Mouse (Mus musculus) brain, embryonic 14.5 days (tissue): ENCODE results near the gene Nrxn2. TPM values are rescaled to one million over a fixed set of nuclear protein-coding genes. Genes with fewer than 3 reads are reported as not detected.

Experiments used
- DNase-seq: peaks from one replicate; pipeline ENCODE4 v3.0.0-alpha.2; 2011; ENCODE audit warnings: low read depth
- CTCF ChIP-seq: fragments of 200-500 bp; IDR thresholded peaks from 2 replicates; pipeline ENCODE4 v1.5.1; 2012; ENCODE audit warnings: inconsistent platforms, mild to moderate bottlenecking, moderate library complexity, borderline replicate concordance; ENCODE audit not compliant: insufficient read depth, insufficient read length; ENCODE audit errors: extremely low read depth
- POLR2A ChIP-seq: fragments of 200-500 bp; IDR thresholded peaks from 2 replicates; pipeline ENCODE4 v1.6.1; 2012; ENCODE audit warnings: mild to moderate bottlenecking, inconsistent platforms, borderline replicate concordance; ENCODE audit not compliant: poor library complexity, insufficient read depth, insufficient read length, severe bottlenecking; ENCODE audit errors: extremely low read depth
- polyA plus RNA-seq: library from polyadenylated mRNA; depleted of rRNA; stranded (reverse); fragments of >200 nt; gene quantifications from 2 replicates; pipeline ENCODE4 v1.2.3, GENCODE M21; 2012

Gene Nrxn2
- polyA plus RNA-seq, 1 experiment, result 311 TPM

- no peak for DNase-seq
- TF ChIP-seq CTCF (no peak), POLR2A (no peak)
Measured at GRCm38 (mm10) chr19:6536201-6536600, 117.7 kb downstream of the Nrxn2 start.

- no peak for DNase-seq
Measured at GRCm38 (mm10) chr19:6536696-6537095, 118.2 kb downstream of the Nrxn2 start.

GRCm38 (mm10) chr19:6537526-6537925, 119.0 kb downstream of the Nrxn2 start:
- DNase-seq, result no peak
- TF ChIP-seq CTCF (no peak), POLR2A (no peak)

More at GRCm38 (mm10) chr19:6536696-6537095, 118.2 kb downstream of the Nrxn2 start:
- no peak for TF ChIP-seq POLR2A

DNA sequence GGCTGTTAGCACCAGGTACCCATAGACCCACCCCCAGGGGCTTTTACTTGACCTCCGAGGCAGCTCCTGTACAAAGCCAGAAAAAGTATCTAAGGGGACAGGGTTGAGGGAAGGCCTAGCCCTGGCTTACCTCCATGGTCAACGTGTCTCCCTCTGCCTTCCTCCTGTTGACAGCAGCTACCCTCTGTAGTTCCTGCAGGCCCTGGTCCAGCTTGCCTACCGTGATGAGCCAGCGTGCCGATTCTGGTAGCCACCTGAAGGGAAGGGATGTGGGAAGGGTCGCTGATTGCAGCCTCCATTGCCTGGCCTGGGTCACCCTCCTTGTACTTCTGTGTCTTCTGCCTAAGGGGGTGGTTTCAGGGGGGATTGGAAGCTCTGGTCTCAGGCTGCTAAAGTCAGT, 120.0 kb downstream of the Nrxn2 start:
- TF ChIP-seq CTCF, result no peak
- no peak for TF ChIP-seq POLR2A
- DNase-seq, result no peak

- no peak for TF ChIP-seq CTCF
- no peak for TF ChIP-seq POLR2A
- DNase-seq, result no peak
Measured at GRCm38 (mm10) chr19:6539592-6539991, 121.1 kb downstream of the Nrxn2 start.

DNA sequence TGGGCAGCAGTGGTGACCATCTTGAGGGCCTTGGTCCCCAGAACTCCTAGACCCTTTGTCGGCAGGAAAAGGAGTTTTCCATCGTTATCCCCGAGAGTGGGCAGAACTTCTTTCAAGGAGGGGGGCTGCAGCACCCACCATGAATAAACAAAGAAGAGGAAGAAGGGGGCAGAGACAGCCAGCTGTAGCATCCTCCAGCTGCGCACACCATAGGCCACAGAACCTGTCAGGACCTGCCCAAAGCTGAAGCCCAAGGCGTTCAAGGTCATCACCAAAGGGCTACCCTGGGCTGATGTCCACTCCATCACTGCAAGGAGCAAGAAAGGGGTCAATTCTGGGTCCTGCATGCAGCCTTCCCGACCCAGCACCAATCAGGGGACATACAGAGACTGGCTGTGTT, 121.7 kb downstream of the Nrxn2 start:
- TF ChIP-seq CTCF, result no peak
- DNase-seq, result no peak

DNA sequence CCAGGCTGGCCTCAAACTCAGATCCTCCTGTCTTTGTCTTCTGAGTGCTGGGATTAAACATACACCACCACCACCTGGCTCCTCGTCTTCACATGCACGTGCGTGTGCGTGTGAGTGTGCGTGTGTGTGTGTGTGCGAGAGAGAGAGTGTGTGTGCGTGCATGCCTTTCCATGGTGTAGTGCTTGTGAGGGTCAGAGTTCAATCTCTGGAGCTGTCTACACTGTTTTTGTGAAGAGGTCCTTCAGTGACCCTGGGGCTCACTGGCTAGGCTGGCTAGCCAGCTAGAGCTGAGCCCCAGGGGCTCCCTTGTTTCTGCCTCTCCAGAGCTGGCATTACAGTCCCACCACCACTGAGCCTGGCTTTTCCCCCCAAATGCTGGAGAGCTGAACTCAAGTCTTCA, 123.0 kb downstream of the Nrxn2 start:
- TF ChIP-seq POLR2A (no peak), CTCF (no peak)
- no peak for DNase-seq

DNA sequence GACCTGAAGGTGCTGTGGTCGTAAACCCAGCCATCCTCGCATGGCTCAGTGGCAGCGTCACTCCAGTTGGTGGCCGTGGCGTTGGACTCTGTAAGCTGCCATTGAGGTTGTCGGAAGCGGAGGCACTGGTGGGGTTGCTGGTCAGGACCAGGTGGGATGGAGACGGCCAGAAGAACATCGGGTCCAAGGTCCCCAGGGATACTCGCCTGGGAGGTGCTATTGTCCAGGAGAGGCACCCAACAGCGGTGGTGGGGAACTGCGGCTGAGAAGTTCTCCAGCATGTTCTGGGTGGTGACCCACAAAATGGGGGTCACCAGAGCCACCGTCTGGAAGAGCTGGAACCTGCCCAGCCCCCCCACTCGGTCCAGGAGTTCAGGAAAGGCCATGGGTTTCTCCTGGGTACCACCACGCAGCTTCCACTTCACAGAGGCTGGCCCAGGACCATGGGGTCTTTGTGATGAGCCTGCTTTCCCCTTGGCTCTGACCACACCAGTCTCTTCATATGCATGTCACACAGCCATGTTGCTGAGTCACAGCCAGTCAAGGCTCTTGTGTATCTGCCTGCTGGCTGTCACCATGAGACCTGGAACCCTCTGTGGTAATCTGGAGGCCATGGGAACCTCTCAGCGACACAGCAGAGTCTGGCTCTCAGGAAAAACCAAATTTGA, 124.0 kb downstream of the Nrxn2 start, which contains the start of gene Slc22a12:
TSS of gene Slc22a12 (minus strand) at position 666 of the 668 bp plus-strand sequence.
- TF ChIP-seq CTCF (no peak), POLR2A (no peak)

DNA sequence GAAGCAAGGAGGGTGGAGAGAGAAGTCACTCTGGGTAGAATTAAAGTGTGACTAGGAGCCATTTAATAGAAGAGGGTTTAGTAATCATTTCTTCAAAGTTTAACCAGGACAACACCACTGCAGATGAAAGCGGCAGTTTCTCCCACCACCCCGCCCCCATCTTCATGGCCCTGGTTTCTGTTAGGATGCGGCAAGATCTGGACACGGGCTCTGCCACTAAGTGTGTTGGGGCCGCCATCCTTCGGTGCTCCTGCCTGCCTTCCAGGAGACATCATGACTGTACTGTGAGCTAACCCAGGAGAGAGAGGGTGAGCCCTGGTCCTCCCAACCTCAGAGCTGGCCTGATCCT, 124.5 kb downstream of the Nrxn2 start:
- no peak for TF ChIP-seq POLR2A
- no peak for TF ChIP-seq CTCF
- DNase-seq, result no peak

More for the DNA sequence above, 124.0 kb downstream of the Nrxn2 start, which contains the start of gene Slc22a12:
- DNase-seq, result no peak

DNA sequence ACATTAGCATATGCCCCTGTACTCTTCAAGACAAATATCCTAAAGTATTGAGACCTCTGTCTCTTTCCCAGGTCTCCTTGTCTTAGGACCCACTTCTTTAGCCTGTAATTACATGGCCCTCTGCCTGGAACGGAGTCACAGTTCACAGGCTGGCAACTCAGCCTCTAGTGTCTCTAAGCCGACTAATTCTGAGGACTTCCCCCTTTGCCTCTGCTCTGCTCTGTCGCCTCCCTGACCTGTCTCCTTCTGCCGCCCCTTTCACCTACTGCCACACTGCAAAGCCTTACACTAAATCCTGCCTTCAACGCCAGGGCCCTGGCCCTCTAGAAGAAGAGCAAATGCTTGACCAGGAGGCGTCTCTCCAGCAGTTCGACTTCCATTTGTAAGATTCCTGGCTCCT, 125.0 kb downstream of the Nrxn2 start:
- TF ChIP-seq POLR2A (no peak), CTCF (no peak)
- no peak for DNase-seq

DNA sequence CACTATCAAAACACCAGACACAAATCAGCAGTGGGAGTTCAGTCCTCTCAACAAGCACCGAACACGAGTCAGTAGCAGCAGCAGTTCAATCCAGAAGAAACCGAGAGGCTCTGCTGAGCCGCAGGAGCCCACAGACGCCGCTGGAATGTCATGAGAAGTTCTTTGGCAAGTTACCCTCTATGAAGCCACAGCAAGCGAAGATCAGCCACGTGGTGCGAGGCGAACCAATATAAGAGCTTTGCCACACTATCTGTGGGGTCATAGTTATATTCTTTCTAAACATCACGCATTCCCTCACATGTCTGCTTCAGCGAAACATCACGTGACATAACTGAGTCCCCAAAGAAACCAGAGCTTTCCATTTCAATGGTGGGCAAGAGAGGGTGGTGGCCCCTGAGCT, 126.2 kb downstream of the Nrxn2 start:
- no peak for DNase-seq
- TF ChIP-seq POLR2A, result no peak
- no peak for TF ChIP-seq CTCF

- TF ChIP-seq POLR2A (no peak), CTCF (no peak)
- no peak for DNase-seq
Measured at GRCm38 (mm10) chr19:6545481-6545880, 127.0 kb downstream of the Nrxn2 start.

GRCm38 (mm10) chr19:6546096-6546495, 127.6 kb downstream of the Nrxn2 start:
- TF ChIP-seq POLR2A (no peak), CTCF (no peak)
- no peak for DNase-seq

GRCm38 (mm10) chr19:6547801-6548200, 129.3 kb downstream of the Nrxn2 start:
- no peak for DNase-seq

More at GRCm38 (mm10) chr19:6547801-6548200, 129.3 kb downstream of the Nrxn2 start:
- TF ChIP-seq POLR2A (no peak), CTCF (no peak)
